Mouse (Mus musculus): ENCODE measurements at regions not wholly inside any gene's neighbourhood (a gene's known extent, or its start where the extent isn't known, plus 50 kb on each side); places are given as distances from the start of the nearest gene placed in this dataset.
"Not testable (repeated sequence)": the region's sequence is repeated elsewhere in the genome, so short reads cannot be mapped to it uniquely, and the experiment has no call there.

DNA sequence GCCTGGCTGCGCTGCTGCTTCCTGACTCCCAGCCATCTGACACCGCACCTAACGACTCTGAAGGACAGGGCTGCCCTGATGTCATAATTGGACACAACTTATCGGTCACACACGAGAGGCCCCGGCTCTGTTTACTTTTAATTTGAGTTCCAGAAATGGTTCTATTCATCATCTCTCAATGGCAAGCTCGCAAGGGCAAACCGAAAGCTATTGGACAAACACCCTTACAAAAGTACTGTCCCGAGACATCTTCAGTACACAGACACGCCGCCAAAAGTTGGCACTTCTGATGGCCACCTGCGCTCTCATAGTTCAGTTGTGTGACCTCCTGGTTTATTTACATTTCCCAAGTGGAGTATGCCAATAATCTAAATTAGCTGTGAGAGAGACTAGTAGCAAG lies 274.9 kb downstream of the Gxylt1 start:
- DNase-seq (ENCODE audit: low spot score in 2 of 2) = no peak

DNA sequence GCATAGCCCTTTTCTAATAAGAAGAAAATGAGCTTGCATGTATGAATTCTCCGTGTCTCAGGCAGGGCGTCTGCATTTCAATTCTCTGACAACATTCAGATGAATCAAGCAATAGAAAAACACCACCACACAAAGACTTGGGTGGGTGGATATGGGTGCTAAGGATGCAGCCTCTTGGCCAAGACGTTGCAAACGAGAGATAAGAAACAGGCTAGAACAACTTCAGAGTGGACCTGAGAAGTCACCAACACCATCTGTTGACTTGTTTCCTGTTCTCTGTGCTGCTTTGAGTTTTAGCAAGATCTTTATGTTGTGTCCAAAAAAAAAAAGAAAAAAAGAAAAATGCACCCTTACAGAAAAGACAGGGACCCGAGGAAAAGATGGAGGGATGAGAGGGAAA lies 277.0 kb downstream of the Gxylt1 start:
- DNase-seq (ENCODE audit: low spot score in 2 of 2) = no peak

DNA sequence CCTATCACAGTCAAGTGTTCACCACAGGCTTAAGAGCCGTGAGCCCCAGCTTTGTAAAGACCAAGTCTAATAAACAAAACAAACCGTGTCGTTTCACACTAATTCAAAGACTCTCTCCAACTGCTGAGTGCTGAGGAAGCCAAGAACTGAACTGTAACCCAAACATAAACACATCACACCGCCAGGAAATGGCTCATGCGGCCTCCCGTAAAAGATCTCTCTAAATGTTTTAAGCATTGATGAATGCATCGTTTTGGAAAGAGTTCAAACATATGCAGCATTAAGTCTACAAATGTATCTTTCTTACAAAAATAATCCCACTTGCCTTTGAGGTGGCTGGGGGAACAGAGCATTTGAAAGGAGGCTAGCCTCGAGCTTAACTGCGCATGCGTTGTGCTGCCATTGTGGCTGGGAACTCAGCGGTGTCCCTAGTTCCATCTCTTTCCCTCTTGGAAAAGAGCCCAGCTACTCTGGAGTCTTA lies 280.7 kb downstream of the Gxylt1 start:
- DNase-seq (ENCODE audit: low spot score in 2 of 2) = no peak

DNA sequence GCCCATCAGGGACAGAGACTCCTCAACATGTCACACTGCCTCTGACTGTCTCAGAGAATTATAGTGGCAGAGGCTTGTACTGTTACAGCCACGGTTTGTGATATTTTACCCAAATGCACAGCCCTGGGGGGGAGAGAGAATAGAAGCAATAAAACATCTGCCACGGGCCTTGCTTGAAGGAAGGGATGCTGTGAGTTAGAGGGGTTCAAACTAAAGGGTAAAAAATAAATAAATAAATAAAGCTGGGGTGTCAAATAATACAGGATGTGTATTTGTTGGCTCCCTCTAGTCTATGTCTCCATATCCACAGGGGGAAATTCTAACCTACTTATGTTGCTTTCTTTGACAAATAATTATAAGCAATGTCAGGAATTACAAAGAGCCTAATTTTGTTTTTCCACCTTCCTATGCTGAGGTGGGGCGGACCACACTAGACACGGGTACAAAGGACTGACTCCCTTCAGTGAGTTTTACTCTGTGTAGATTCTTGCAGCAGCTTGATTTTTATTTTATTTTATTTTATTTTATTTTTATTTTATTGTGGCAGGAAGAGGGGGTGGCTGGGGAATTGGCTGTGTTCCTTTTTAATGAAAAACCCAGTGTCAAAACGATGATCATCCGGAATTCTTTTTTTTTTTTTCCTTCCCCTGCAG lies 281.3 kb downstream of the Gxylt1 start:
- no peak for DNase-seq (ENCODE audit: low spot score in 2 of 2)

DNA sequence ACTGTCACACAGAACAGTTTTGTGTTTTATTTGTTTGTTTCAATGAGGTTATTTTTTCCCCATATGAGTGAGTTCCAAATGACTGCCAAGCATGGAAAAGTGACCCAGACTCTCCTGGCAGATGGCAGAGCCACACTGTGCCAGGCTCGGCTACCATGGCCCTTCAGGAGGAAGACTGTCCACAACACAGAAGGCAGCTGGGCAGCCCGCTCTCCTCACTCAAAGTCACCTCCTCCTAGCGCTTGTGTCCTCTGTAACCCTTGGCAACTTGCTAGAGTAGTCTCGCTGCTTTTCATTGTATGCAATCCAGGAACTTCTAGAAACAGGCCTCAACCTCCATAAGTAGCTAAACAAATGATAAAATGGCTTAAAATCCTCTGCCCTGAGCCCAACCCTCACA lies 299.2 kb downstream of the Gxylt1 start:
- no peak for DNase-seq (ENCODE audit: low spot score in 2 of 2)

DNA sequence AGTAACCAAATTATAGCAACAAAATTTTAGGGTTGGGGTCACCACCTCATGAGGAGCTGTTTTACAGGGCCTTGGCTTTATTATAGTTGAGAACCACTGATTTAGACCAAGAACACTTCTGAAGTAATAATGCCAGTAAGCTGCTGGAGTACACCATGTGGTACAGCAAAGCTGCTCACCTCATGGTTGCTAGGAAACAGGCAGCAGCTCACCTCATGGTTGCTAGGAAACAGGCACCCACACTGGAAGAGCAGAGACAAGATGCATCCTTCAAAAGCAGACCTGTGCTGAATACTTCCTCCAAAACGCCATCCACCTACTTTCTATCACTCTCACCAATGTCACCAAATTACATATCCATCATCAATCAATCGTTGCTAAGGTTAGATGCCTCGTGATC lies 300.0 kb downstream of the Gxylt1 start:
- no peak for DNase-seq (ENCODE audit: low spot score in 2 of 2)

DNA sequence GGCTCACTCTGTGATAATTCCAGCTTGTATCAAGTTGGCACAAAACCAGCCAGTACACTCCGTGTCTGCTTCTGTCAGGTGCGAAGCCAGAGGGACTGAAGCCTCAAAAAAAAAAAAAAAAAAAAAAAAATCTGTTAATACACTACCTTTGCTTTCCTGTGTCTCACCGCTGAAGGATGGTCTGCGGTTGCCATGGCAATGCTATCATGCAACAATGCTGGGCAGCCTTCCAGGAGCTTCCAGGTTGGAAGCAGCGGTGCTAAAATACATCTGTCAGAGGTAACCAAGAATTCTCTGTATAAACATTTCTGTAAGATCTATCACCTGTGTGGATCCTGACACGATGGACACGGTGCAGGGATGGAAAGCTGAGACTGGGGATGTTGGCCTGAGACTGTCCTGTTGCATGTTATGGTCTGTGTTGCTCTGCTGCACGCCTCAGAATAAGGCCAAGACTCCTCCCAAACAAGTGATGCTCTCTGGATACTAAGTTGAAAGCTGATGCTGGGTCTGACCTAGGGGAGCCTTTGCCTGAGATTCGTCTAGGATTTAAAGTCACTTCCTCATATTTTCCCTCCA lies 301.2 kb downstream of the Gxylt1 start:
- no peak for DNase-seq (ENCODE audit: low spot score in 2 of 2)

DNA sequence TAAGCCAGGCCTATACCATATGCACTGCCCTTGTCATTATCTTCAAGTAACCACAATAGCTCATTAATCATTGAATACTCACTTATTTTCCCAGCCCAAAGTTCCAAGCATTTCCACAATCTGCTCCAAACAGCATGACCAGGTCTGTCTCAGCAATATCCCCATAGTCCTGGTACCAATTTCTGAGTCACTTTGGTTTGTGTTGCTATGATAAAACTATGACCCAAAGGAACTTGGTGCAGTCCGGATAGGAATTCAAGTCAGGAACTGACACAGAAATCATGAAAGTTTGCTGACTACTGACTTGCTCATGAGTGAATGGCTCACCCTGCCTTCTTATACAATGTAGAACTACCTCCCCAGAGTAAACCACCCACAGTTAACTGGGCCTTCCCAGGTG lies 309.4 kb downstream of the Gxylt1 start:
- DNase-seq (ENCODE audit: low spot score in 2 of 2) = no peak

DNA sequence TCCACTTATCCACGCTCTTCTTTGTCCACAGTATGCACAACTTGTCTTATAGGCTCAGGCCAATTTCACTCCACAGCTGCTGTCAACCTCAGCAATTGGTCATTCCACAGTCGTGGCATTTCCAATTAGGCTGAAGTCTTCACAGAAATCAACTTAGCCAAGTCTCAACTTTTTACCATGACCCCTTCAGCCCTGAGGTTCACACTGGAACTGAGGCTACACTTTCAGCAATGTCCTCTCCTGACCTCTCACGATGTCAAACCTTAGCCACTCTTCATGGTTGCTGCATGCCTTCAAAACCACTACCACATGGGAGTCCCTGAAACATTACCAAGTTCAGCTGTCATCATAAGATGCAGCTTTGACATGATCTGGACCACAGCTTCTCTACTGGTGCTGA lies 310.1 kb downstream of the Gxylt1 start:
- DNase-seq (ENCODE audit: low spot score in 2 of 2) = no peak

DNA sequence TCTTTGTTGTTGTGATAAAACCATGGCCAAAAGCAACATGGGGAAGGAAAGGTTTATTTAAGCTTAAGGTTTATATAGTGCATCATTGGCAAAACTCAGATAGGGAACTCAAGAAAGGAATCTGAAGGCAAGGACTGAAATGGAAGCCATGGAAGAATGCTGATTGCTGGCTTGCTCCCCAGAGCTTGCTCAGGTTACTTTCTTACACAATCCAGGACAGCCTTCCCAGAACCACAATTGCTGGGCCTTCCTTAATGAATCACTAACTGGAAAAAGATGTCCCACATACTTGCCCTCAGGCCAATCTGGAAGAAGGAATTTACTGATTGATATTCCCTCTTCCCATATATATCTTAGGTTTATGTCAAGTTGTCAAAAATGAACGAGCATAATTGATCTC lies 310.8 kb downstream of the Gxylt1 start:
- DNase-seq (ENCODE audit: low spot score in 2 of 2) = no peak

DNA sequence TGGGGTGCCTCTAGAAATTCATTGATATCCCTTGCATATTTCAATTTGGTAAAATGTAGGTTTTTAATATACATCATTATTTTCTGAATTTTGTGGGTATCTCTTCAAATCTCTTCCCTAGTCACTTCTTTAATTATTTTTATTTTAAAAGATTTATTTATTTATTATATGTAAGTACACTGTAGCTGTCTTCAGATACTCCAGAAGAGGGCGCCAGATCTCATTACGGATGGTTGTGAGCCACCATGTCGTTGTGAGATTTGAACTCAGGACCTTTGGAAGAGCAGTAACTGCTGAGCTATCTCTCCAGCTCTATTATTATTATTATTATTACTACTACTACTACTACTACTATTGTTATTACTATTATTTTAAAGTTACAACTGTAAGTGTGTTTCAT lies 324.1 kb downstream of the Gxylt1 start:
- not testable (repeated sequence) for DNase-seq (ENCODE audit: low spot score in 2 of 2)

DNA sequence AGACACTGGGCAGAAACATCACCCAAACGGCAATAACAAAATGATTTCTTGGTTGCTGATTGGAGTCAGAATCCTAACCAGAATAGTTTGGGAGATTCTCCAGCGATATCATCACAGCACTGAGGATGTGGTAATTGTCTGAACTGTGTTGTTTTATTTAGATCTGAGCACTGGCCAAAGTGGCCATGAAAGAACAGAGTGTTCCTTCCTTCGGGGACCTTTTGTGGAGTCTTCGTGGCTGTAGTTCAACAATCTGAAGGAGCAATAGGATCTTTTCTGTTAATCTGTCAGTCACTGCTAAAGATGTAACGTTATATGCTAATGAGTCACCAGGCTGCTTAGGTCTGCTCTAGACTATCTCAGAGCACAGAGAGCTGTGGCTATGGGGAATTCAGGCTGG lies 328.8 kb downstream of the Gxylt1 start:
- no peak for DNase-seq (ENCODE audit: low spot score in 2 of 2)

DNA sequence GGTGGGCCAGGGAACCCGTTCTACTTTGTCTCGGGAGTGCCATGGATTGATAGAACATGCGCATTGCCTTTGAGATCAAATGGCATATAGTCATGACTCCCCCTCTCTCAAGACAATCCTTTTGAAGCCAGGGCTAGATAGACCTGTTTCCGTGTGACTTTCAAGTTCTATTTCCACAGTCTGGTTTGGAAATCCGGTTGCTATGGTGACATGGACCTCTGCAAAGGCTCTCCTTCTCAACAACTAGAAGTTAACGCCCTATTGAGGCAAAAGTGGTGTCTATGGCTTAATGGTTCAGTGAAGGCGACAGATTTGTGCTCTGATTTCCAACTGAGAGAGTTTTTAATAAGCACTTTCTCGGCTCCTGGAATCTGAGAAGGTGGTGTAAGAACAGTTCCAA lies 371.2 kb downstream of the Gxylt1 start:
- no peak for DNase-seq (ENCODE audit: low spot score in 2 of 2)

DNA sequence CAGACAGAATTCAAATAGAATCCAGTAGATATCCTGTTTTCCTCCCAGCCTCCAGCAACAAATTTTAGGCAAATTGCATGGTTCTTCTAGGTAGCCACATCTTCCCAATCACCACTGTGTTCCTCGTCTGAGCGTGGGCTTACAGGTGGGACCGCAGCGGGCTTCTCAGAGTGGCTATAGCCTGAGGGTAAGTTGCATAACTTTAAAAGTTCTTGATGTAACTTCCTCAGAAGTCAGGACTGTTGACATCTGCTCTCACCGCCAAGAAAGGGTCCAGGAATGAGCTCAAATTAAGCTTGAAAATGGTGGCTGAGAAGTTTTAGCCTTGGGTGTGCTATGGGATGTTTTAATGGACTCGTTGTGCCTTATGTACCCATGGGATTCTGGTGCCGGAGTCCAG lies 377.7 kb downstream of the Gxylt1 start:
- no peak for DNase-seq (ENCODE audit: low spot score in 2 of 2)

DNA sequence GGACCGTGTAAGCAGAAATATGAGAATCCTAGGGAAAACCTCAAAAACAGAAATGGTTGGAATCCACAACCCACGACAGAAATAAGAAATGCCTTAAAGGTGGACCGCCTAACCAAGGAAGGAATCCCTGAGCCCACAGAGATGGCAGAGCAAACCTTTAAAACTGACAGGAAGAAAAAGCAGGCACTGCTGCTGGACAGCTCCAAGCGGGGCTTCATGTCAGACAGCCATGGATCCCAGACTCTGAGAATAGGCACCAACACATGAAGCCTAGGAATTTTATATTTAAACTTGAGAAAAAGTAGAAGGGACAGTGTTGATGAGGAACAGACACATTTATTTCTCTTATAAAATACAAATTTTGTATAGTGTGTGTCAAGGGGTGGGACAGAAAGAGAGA lies 379.1 kb downstream of the Gxylt1 start:
- DNase-seq (ENCODE audit: low spot score in 2 of 2) = no peak

DNA sequence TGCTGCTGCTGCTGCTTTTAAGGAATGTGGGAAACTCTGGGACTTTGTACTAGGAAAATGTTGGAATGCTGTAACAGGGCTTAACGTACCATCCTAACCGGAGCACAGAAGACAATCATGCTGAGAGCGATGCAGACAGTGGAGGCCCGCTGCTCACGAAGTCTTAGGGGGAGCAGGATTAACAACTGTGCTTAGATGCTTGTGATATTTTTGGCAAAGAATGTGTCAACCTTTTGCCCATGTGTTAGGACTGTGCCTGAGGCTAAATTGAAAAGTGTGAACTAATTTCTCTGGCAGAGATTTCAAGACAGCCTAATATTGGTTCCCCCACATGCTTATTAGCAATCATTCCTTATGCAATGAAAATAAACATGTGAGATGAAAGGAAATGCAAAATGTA lies 398.5 kb downstream of the Gxylt1 start:
- DNase-seq (ENCODE audit: low spot score in 2 of 2) = no peak

DNA sequence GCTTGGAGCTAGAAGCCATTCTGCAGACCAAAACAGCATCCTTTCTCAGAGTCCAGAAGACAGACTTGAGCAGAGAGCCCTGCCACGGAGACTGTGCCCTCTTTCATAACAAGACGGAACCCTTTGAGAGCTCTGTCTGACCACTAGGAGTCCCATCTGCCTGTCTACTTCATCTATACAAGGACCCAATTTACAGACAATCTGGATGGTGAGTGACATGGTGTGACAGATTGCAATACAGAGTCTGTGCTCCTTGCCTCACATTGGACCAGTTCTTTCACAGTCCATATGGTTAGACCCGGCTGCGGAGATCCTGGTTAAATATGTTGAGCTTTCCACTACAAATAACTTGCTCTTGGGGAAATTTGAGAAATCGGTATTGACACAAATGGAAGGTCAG lies 410.9 kb downstream of the Gxylt1 start:
- no peak for DNase-seq (ENCODE audit: low spot score in 2 of 2)

DNA sequence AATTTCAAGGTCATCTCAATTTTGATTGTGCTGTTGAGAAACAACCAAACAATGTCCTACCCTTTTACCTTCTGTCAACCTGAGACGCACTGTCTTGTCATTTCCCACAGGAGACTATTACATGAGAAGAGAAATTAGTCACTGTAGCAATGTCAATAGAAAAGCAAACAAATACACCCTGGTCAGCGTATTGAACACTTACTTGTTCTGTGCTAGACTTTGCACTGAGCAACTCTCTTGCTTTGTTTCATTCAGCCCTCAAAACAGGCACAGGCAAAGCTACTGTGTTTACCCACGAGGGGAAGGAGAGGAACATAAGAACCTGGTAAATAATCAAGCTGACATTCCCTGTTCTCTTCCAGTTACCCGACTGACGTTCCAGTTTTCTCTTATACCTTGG lies 424.1 kb downstream of the Gxylt1 start:
- DNase-seq (ENCODE audit: low spot score in 2 of 2) = no peak

DNA sequence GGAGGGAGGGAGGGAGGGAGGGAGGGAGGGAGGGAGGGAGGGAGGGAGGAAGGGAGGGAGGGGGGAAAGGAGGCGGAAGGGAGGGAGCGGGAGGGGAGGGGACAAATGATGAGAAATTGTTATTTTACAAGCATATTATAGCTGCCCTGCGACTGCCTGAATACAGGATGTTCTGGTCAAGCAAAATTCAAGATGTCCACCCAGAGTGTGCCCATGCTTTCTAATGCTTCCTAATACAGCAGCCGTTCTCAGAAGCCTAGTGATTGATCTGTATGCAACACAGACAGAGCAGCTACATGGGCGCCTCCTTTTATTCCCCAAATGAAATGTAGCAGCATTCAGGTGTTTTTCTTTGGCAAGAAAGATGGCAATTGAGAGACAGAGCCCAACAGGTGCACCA lies 434.9 kb downstream of the Gxylt1 start:
- no peak for DNase-seq (ENCODE audit: low spot score in 2 of 2)

DNA sequence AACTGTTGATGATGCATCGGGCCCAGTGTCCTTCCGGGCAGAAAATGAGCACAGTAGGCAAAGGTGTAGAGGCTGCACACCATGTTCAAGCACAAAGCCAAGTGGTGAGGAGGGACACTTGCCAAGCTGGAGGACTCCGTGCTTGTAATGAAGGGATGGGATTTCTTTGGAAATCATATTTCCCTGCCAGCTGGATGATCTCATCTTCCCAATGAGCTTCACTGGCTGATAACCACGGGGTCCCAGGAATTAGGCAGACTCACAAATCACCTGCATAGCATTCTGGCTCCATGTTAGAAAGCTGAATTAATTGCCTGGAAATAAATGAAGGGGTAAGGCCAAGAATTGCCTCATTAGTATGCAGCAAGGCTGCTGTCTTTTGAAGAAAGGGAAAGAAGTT lies 435.4 kb downstream of the Gxylt1 start:
- no peak for DNase-seq (ENCODE audit: low spot score in 2 of 2)

DNA sequence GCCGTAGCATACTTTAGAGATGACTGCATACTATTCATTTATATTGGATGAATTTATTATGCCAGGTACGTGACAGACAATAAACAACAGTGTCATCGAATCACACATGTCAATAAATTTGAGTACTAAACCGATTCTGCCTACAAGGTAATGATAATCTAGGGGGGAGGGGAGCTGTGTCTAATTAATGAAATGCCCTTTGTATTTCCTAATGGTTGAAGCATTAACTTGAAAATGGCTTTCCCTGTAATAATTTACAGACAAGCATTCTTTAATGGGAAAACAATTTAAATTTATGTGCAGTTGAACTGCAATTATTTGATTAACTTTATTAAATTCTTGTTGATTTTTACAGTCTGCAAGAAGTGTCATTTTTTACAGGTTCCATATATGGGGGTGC lies 429.5 kb downstream of the Pdzrn4 start:
- no peak for DNase-seq (ENCODE audit: low spot score in 2 of 2)

Measured in gastrocnemius, postnatal 4 days (tissue).